Mouse (Mus musculus): ENCODE measurements around the gene Aldh16a1. TPM values are rescaled to one million over a fixed set of nuclear protein-coding genes. Genes with fewer than 3 reads are reported as not detected.

Aldh16a1 gene
- polyA plus RNA-seq, 1 experiment from 2014 or later: 106 TPM

GRCm38 (mm10) chr7:45106441-45106840, 47.9 kb downstream of the Aldh16a1 start:
- no peak for ATAC-seq
- no peaks in the 10 kb centered on the region for H3K27me3 ChIP-seq (replicated peaks; ENCODE audit: control insufficient read depth, insufficient read depth, low read length)
- WGBS: 53% methylated on average over 6 of the region's 6 CpGs

DNA sequence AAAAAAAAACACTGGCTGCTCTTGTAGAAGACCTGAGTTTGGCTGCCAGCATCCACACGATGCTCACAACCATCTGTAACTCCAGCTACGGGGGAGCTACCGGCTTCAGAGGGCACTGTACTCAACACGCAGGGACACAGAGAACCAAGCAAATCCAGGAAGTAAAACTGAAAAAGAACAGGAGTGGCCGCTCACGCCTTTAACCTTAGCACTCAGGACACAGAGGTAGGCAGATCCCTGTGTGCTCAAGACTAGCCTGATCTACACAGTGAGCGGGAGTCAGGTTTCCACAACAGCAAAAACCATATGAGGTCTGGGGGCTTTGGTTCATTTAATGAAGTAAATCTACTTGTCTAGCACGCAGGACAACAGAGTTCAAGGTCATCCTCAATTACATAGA, 48.9 kb downstream of the Aldh16a1 start:
- Histone ChIP-seq H3K4me3 (ENCODE audit: low read length) (no peak overlapping the region), H3K4me1 (ENCODE audit: control insufficient read depth, insufficient read depth, low read length) (peaks cover 25% of the 10 kb centered on the region), H3K9me3 (ENCODE audit: control insufficient read depth, low read length) (no peaks in the 10 kb centered on the region), H3K27me3 (replicated peaks; ENCODE audit: control insufficient read depth, insufficient read depth, low read length) (no peaks in the 10 kb centered on the region), H3K27ac (ENCODE audit: low read length) (peak overlapping the region; percentile 31), H3K4me2 (ENCODE audit: low read depth, low read length) (no peak overlapping the region), H3K9ac (ENCODE audit: low read depth, low read length) (no peak overlapping the region), H3K36me3 (ENCODE audit: control insufficient read depth, insufficient read depth, low read length) (no peaks in the 10 kb centered on the region)
- WGBS: 58% methylated on average over 8 of the region's 8 CpGs
- peak; percentile 63 for ATAC-seq

More at GRCm38 (mm10) chr7:45106441-45106840, 47.9 kb downstream of the Aldh16a1 start:
- no peak overlapping the region for H3K4me3 ChIP-seq (ENCODE audit: low read length)
- no peak overlapping the region for H3K27ac ChIP-seq (ENCODE audit: low read length)
- no peaks in the 10 kb centered on the region for H3K9me3 ChIP-seq (ENCODE audit: control insufficient read depth, low read length)
- no peak overlapping the region for H3K4me2 ChIP-seq (ENCODE audit: low read depth, low read length)
- H3K4me1 ChIP-seq (ENCODE audit: control insufficient read depth, insufficient read depth, low read length): peaks cover 27% of the 10 kb centered on the region
- H3K36me3 ChIP-seq (ENCODE audit: control insufficient read depth, insufficient read depth, low read length): no peaks in the 10 kb centered on the region
- no peak overlapping the region for H3K9ac ChIP-seq (ENCODE audit: low read depth, low read length)

DNA sequence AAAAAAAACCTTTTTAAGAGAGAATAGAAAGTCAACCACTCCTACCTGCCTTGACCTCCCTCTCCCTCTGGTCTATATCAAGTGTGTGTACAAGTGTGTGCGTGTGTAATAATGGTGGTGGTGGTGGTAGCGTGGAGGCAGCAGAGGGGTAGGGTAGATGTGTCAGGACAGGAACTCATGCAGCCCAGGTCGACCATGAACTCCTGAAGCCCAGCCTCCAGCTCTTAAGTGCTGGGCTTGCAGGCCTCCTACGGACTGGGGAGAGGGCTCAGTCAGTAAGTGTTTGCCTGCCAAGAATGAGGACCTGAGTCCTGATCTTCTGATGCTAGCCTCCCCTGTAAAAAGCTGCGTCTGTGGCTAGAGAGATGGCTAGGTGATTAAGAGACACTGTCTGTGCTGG, 49.4 kb downstream of the Aldh16a1 start:
- no peak overlapping the region for H3K4me2 ChIP-seq (ENCODE audit: low read depth, low read length)
- H3K27ac ChIP-seq (ENCODE audit: low read length): 0 out of 2 replicates have a peak overlapping the region, but pooled peaks have one; percentile 11
- no peaks in the 10 kb centered on the region for H3K36me3 ChIP-seq (ENCODE audit: control insufficient read depth, insufficient read depth, low read length)
- H3K9ac ChIP-seq (ENCODE audit: low read depth, low read length): no peak overlapping the region
- no peaks in the 10 kb centered on the region for H3K27me3 ChIP-seq (replicated peaks; ENCODE audit: control insufficient read depth, insufficient read depth, low read length)
- 80% methylated on average over 5 of the region's 5 CpGs for WGBS
- H3K4me1 ChIP-seq (ENCODE audit: control insufficient read depth, insufficient read depth, low read length): peaks cover 25% of the 10 kb centered on the region
- no peaks in the 10 kb centered on the region for H3K9me3 ChIP-seq (ENCODE audit: control insufficient read depth, low read length)
- no peak overlapping the region for H3K4me3 ChIP-seq (ENCODE audit: low read length)
- no peak for ATAC-seq

DNA sequence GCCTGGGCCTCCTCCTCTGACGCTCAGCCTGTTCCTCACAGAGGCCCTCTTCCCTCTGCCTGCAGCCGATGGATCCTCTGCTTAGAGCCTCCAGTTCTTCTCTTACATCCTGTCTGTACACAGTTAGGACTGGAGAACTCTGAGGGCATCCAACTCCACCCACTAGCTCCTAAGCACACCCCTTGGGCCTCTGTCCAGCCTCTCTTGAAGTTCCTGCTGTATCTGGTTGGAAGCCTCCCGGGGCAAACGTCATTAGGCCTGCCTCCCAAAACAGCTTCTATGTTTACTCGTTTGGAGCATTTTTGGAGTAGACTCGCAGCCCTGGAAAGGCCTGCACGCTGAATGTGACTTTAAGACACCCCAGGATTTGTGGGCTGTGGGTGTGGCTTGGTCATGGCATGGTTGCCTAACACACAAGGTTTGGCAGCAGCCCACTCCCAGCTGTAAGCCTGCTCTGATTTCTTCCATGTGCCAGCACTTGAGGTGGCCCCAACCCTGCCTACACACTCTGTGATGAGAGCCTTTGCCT, 50.7 kb downstream of the Aldh16a1 start, which contains the start of gene Fcgrt:
Fcgrt (minus strand) TSS at position 200 of the 529 bp plus-strand sequence.
- H3K4me2 ChIP-seq (ENCODE audit: low read depth, low read length): peak within 1 kb of the TSS; percentile 65
- WGBS: 19% methylated on average over 7 of the region's 7 CpGs
- H3K4me3 ChIP-seq (ENCODE audit: low read length): peak within 1 kb of the TSS; percentile 55
- peaks cover 25% of the 10 kb centered on the region for H3K4me1 ChIP-seq (ENCODE audit: control insufficient read depth, insufficient read depth, low read length)
- no peaks in the 10 kb centered on the region for H3K36me3 ChIP-seq (ENCODE audit: control insufficient read depth, insufficient read depth, low read length)
- no peaks in the 10 kb centered on the region for H3K27me3 ChIP-seq (replicated peaks; ENCODE audit: control insufficient read depth, insufficient read depth, low read length)
- no peaks in the 10 kb centered on the region for H3K9me3 ChIP-seq (ENCODE audit: control insufficient read depth, low read length)
- ATAC-seq: peak; percentile 93
- peak within 1 kb of the TSS; percentile 93 for H3K27ac ChIP-seq (ENCODE audit: low read length)
- peak within 1 kb of the TSS; percentile 75 for H3K9ac ChIP-seq (ENCODE audit: low read depth, low read length)

DNA sequence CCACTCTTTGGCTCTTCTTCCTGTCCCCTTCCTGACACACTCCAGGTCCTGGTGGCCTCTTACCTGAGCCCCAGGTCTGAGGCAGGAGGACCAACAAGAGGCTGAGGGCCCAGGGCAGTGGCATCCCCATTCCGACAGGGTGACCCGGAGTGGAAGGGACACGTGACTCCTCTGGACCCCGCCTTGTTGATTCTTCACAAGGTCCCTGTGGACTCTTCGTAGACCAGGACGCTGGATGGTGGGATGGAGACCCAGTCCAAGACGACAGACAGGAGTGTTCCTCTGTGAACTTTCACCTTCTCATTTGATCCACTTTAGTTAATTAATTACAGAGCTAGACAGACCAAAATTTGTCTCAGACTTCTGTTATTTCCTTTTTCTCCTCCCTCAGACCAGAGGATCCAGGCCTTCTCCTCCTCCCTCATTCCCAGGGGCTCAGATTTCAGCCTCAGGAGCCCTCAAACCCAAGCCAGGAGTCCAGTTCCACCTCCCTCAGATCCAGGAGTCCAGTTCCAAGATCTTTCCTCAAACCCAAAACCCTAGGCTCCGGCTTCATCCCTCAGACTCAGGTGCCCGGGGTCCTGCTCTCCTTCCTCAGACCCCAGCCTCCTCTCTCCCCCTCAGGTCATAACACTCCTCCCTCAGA, 51.3 kb downstream of the Aldh16a1 start:
- peak; percentile 33 for ATAC-seq
- WGBS: 35% methylated on average over 9 of the region's 9 CpGs
- Histone ChIP-seq H3K36me3 (ENCODE audit: control insufficient read depth, insufficient read depth, low read length) (no peaks in the 10 kb centered on the region), H3K27me3 (replicated peaks; ENCODE audit: control insufficient read depth, insufficient read depth, low read length) (no peaks in the 10 kb centered on the region), H3K4me2 (ENCODE audit: low read depth, low read length) (peak overlapping the region; percentile 65), H3K9ac (ENCODE audit: low read depth, low read length) (peak overlapping the region; percentile 75), H3K9me3 (ENCODE audit: control insufficient read depth, low read length) (no peaks in the 10 kb centered on the region), H3K4me1 (ENCODE audit: control insufficient read depth, insufficient read depth, low read length) (peaks cover 25% of the 10 kb centered on the region), H3K27ac (ENCODE audit: low read length) (peak overlapping the region; percentile 93), H3K4me3 (ENCODE audit: low read length) (peak overlapping the region; percentile 55)

DNA sequence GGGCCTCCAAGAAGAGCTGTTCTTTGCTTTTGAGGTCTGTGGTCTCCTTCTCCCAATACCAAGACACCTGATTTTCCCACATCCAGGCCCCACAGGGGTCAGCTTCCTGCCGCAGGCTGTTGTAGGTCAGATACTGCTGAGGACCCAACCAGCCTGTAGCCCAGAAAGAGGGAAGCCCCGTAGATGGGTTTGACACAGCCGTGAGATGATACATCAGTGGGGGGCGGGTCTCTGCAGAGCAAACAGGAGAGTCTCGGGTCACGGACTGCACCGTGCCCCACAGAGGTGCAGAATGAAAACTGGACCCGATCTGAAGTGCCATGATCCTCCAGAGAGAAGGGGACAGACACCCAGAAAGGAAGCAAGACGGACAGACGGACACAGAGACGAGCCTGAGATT, 51.9 kb downstream of the Aldh16a1 start:
- no peak for ATAC-seq
- 70% methylated on average over 11 of the region's 11 CpGs for WGBS
- Histone ChIP-seq H3K27ac (ENCODE audit: low read length) (peak overlapping the region; percentile 93; the same call in 1 of the 2 replicates), H3K4me2 (ENCODE audit: low read depth, low read length) (peak overlapping the region; percentile 65), H3K4me3 (ENCODE audit: low read length) (peak overlapping the region; percentile 55), H3K36me3 (ENCODE audit: control insufficient read depth, insufficient read depth, low read length) (no peaks in the 10 kb centered on the region), H3K4me1 (ENCODE audit: control insufficient read depth, insufficient read depth, low read length) (peaks cover 25% of the 10 kb centered on the region), H3K9ac (ENCODE audit: low read depth, low read length) (peak overlapping the region; percentile 75), H3K27me3 (replicated peaks; ENCODE audit: control insufficient read depth, insufficient read depth, low read length) (no peaks in the 10 kb centered on the region), H3K9me3 (ENCODE audit: control insufficient read depth, low read length) (no peaks in the 10 kb centered on the region)

- H3K4me1 ChIP-seq (ENCODE audit: control insufficient read depth, insufficient read depth, low read length): peaks cover 25% of the 10 kb centered on the region
- H3K4me3 ChIP-seq (ENCODE audit: low read length): no peak overlapping the region
- no peak for ATAC-seq
- no peak overlapping the region for H3K27ac ChIP-seq (ENCODE audit: low read length)
- 0 out of 2 replicates have a peak, but pooled peaks cover 4% of the 10 kb centered on the region for H3K36me3 ChIP-seq (ENCODE audit: control insufficient read depth, insufficient read depth, low read length)
- H3K9me3 ChIP-seq (ENCODE audit: control insufficient read depth, low read length): no peaks in the 10 kb centered on the region
- H3K27me3 ChIP-seq (replicated peaks; ENCODE audit: control insufficient read depth, insufficient read depth, low read length): no peaks in the 10 kb centered on the region
- whole genome bisulfite sequencing: 86% methylated on average over 6 of the region's 6 CpGs
- no peak overlapping the region for H3K9ac ChIP-seq (ENCODE audit: low read depth, low read length)
- H3K4me2 ChIP-seq (ENCODE audit: low read depth, low read length): no peak overlapping the region
Measured at GRCm38 (mm10) chr7:45100046-45100445, 54.3 kb downstream of the Aldh16a1 start.

GRCm38 (mm10) chr7:45098541-45099240, 55.7 kb downstream of the Aldh16a1 start:
- H3K4me2 ChIP-seq (ENCODE audit: low read depth, low read length): no peak overlapping the region
- H3K4me3 ChIP-seq (ENCODE audit: low read length): no peak overlapping the region
- H3K4me1 ChIP-seq (ENCODE audit: control insufficient read depth, insufficient read depth, low read length): peaks cover 19% of the 10 kb centered on the region
- ATAC-seq: no peak
- 0 out of 2 replicates have a peak, but pooled peaks cover 4% of the 10 kb centered on the region for H3K36me3 ChIP-seq (ENCODE audit: control insufficient read depth, insufficient read depth, low read length)
- H3K9me3 ChIP-seq (ENCODE audit: control insufficient read depth, low read length): no peaks in the 10 kb centered on the region
- no peak overlapping the region for H3K27ac ChIP-seq (ENCODE audit: low read length)
- WGBS: 89% methylated on average over 8 of the region's 8 CpGs
- no peaks in the 10 kb centered on the region for H3K27me3 ChIP-seq (replicated peaks; ENCODE audit: control insufficient read depth, insufficient read depth, low read length)
- H3K9ac ChIP-seq (ENCODE audit: low read depth, low read length): no peak overlapping the region

DNA sequence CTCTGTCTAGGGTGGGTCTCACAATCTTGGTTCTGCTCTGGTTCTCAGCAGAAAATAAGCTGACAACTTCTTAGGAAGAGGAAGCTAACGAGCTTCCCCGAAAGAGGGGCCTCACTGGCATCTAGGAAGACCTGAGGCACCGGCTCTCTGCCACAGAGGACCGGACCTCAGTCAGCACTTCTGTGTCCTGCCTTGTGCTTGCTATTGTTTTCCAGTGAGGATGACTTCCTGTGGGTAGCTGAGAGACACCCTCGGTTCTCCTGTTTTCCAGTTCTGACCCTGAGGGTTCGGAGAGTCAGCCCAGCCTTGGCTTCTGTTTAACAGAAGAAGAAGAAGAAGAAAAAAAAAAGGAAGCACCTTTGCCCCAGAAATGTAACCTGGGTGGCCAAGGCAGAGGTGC, 56.9 kb downstream of the Aldh16a1 start:
- peak overlapping the region; percentile 23; the same call in 1 of the 2 replicates for H3K27ac ChIP-seq (ENCODE audit: low read length)
- H3K4me1 ChIP-seq (ENCODE audit: control insufficient read depth, insufficient read depth, low read length): peaks cover 13% of the 10 kb centered on the region
- H3K4me2 ChIP-seq (ENCODE audit: low read depth, low read length): no peak overlapping the region
- H3K9ac ChIP-seq (ENCODE audit: low read depth, low read length): no peak overlapping the region
- no peaks in the 10 kb centered on the region for H3K27me3 ChIP-seq (replicated peaks; ENCODE audit: control insufficient read depth, insufficient read depth, low read length)
- no peaks in the 10 kb centered on the region for H3K9me3 ChIP-seq (ENCODE audit: control insufficient read depth, low read length)
- H3K36me3 ChIP-seq (ENCODE audit: control insufficient read depth, insufficient read depth, low read length): 0 out of 2 replicates have a peak, but pooled peaks cover 4% of the 10 kb centered on the region
- no peak overlapping the region for H3K4me3 ChIP-seq (ENCODE audit: low read length)
- WGBS: 58% methylated on average over 6 of the region's 6 CpGs
- ATAC-seq: no peak

All from intestine, embryonic 16.5 days (tissue).